Mouse (Mus musculus): Measurements from ENCODE around the gene Ldhal6b. TPM values are rescaled to one million over a fixed set of nuclear protein-coding genes. Genes with fewer than 3 reads are reported as not detected.

Ldhal6b gene
- polyA plus RNA-seq, 1 experiment from 2014 or later: not detected

GRCm38 (mm10) chr17:5388351-5388750 is 30.2 kb downstream of the Ldhal6b start:
- Histone ChIP-seq H3K9me3 (ENCODE audit: control insufficient read depth, low read length) (no peaks in the 10 kb centered on the region), H3K27ac (ENCODE audit: low read depth, low read length) (no peak overlapping the region), H3K4me2 (replicated peaks; ENCODE audit: low read depth, low read length) (no peak overlapping the region), H3K9ac (ENCODE audit: low read depth, low read length) (no peak overlapping the region), H3K36me3 (ENCODE audit: control insufficient read depth, insufficient read depth, low read length) (no peaks in the 10 kb centered on the region), H3K4me1 (replicated peaks; ENCODE audit: control insufficient read depth, insufficient read depth, low read length) (no peaks in the 10 kb centered on the region), H3K27me3 (ENCODE audit: control insufficient read depth, insufficient read depth, low read length) (no peaks in the 10 kb centered on the region), H3K4me3 (ENCODE audit: low read depth, low read length) (no peak overlapping the region)
- DNase-seq (ENCODE audit: low spot score): no peak
- 63% methylated on average over 3 of the region's 3 CpGs for WGBS
- no peak for ATAC-seq (ENCODE audit: low FRiP score)

GRCm38 (mm10) chr17:5386885-5387545 is 31.6 kb downstream of the Ldhal6b start:
- 87% methylated on average over 12 of the region's 12 CpGs for WGBS
- Histone ChIP-seq H3K4me1 (replicated peaks; ENCODE audit: control insufficient read depth, insufficient read depth, low read length) (no peaks in the 10 kb centered on the region), H3K36me3 (ENCODE audit: control insufficient read depth, insufficient read depth, low read length) (no peaks in the 10 kb centered on the region), H3K9ac (ENCODE audit: low read depth, low read length) (no peak overlapping the region), H3K9me3 (ENCODE audit: control insufficient read depth, low read length) (no peaks in the 10 kb centered on the region), H3K4me3 (ENCODE audit: low read depth, low read length) (no peak overlapping the region), H3K27me3 (ENCODE audit: control insufficient read depth, insufficient read depth, low read length) (no peaks in the 10 kb centered on the region), H3K27ac (ENCODE audit: low read depth, low read length) (no peak overlapping the region), H3K4me2 (replicated peaks; ENCODE audit: low read depth, low read length) (no peak overlapping the region)
- no peak for ATAC-seq (ENCODE audit: low FRiP score)
- DNase-seq (ENCODE audit: low spot score): no peak

- Histone ChIP-seq H3K4me2 (replicated peaks; ENCODE audit: low read depth, low read length) (no peak overlapping the region), H3K4me3 (ENCODE audit: low read depth, low read length) (no peak overlapping the region), H3K9ac (ENCODE audit: low read depth, low read length) (no peak overlapping the region), H3K27ac (ENCODE audit: low read depth, low read length) (no peak overlapping the region), H3K27me3 (ENCODE audit: control insufficient read depth, insufficient read depth, low read length) (no peaks in the 10 kb centered on the region), H3K9me3 (ENCODE audit: control insufficient read depth, low read length) (no peaks in the 10 kb centered on the region), H3K4me1 (replicated peaks; ENCODE audit: control insufficient read depth, insufficient read depth, low read length) (no peaks in the 10 kb centered on the region), H3K36me3 (ENCODE audit: control insufficient read depth, insufficient read depth, low read length) (no peaks in the 10 kb centered on the region)
- ATAC-seq (ENCODE audit: low FRiP score) (no peak), DNase-seq (ENCODE audit: low spot score) (no peak)
- WGBS: 100% methylated on average over 1 of the region's 1 CpGs
These were observed 32.9 kb downstream of the Ldhal6b start for GRCm38 (mm10) chr17:5385694-5386093.

GRCm38 (mm10) chr17:5377930-5378310 is 40.6 kb downstream of the Ldhal6b start:
- ATAC-seq (ENCODE audit: low FRiP score) (no peak), DNase-seq (ENCODE audit: low spot score) (peak; percentile 41)
- Histone ChIP-seq H3K4me1 (replicated peaks; ENCODE audit: control insufficient read depth, insufficient read depth, low read length) (no peaks in the 10 kb centered on the region; the same call in 1 of the 2 replicates), H3K27me3 (ENCODE audit: control insufficient read depth, insufficient read depth, low read length) (no peaks in the 10 kb centered on the region), H3K9me3 (ENCODE audit: control insufficient read depth, low read length) (no peaks in the 10 kb centered on the region), H3K36me3 (ENCODE audit: control insufficient read depth, insufficient read depth, low read length) (no peaks in the 10 kb centered on the region), H3K4me3 (ENCODE audit: low read depth, low read length) (no peak overlapping the region), H3K4me2 (replicated peaks; ENCODE audit: low read depth, low read length) (no peak overlapping the region), H3K27ac (ENCODE audit: low read depth, low read length) (no peak overlapping the region), H3K9ac (ENCODE audit: low read depth, low read length) (no peak overlapping the region)
- WGBS: 33% methylated on average over 7 of the region's 7 CpGs

- no peak for ATAC-seq (ENCODE audit: low FRiP score)
- Histone ChIP-seq H3K4me2 (replicated peaks; ENCODE audit: low read depth, low read length) (no peak overlapping the region), H3K36me3 (ENCODE audit: control insufficient read depth, insufficient read depth, low read length) (no peaks in the 10 kb centered on the region), H3K27ac (ENCODE audit: low read depth, low read length) (no peak overlapping the region), H3K9me3 (ENCODE audit: control insufficient read depth, low read length) (no peaks in the 10 kb centered on the region), H3K4me1 (replicated peaks; ENCODE audit: control insufficient read depth, insufficient read depth, low read length) (no peaks in the 10 kb centered on the region; the same call in 1 of the 2 replicates), H3K27me3 (ENCODE audit: control insufficient read depth, insufficient read depth, low read length) (no peaks in the 10 kb centered on the region), H3K4me3 (ENCODE audit: low read depth, low read length) (no peak overlapping the region), H3K9ac (ENCODE audit: low read depth, low read length) (no peak overlapping the region)
- DNase-seq (ENCODE audit: low spot score): peak; percentile 12
- 37% methylated on average over 11 of the region's 11 CpGs for WGBS
These were observed 41.2 kb downstream of the Ldhal6b start for GRCm38 (mm10) chr17:5377151-5377929.

- no peaks in the 10 kb centered on the region for H3K9me3 ChIP-seq (ENCODE audit: control insufficient read depth, low read length)
- H3K9ac ChIP-seq (ENCODE audit: low read depth, low read length): no peak overlapping the region
- 82% methylated on average over 8 of the region's 8 CpGs for whole genome bisulfite sequencing
- no peaks in the 10 kb centered on the region for H3K36me3 ChIP-seq (ENCODE audit: control insufficient read depth, insufficient read depth, low read length)
- ATAC-seq (ENCODE audit: low FRiP score) (no peak), DNase-seq (ENCODE audit: low spot score) (no peak)
- no peak overlapping the region for H3K4me2 ChIP-seq (replicated peaks; ENCODE audit: low read depth, low read length)
- no peak overlapping the region for H3K4me3 ChIP-seq (ENCODE audit: low read depth, low read length)
- H3K27ac ChIP-seq (ENCODE audit: low read depth, low read length): no peak overlapping the region
- no peaks in the 10 kb centered on the region; the same call in 1 of the 2 replicates for H3K4me1 ChIP-seq (replicated peaks; ENCODE audit: control insufficient read depth, insufficient read depth, low read length)
- H3K27me3 ChIP-seq (ENCODE audit: control insufficient read depth, insufficient read depth, low read length): no peaks in the 10 kb centered on the region
These were observed 45.6 kb downstream of the Ldhal6b start for GRCm38 (mm10) chr17:5372951-5373350.

GRCm38 (mm10) chr17:5371521-5371920 is 47.0 kb downstream of the Ldhal6b start:
- Histone ChIP-seq H3K9ac (ENCODE audit: low read depth, low read length) (no peak overlapping the region), H3K27me3 (ENCODE audit: control insufficient read depth, insufficient read depth, low read length) (no peaks in the 10 kb centered on the region), H3K27ac (ENCODE audit: low read depth, low read length) (no peak overlapping the region), H3K4me1 (replicated peaks; ENCODE audit: control insufficient read depth, insufficient read depth, low read length) (no peaks in the 10 kb centered on the region), H3K4me3 (ENCODE audit: low read depth, low read length) (no peak overlapping the region), H3K4me2 (replicated peaks; ENCODE audit: low read depth, low read length) (no peak overlapping the region), H3K9me3 (ENCODE audit: control insufficient read depth, low read length) (no peaks in the 10 kb centered on the region), H3K36me3 (ENCODE audit: control insufficient read depth, insufficient read depth, low read length) (no peaks in the 10 kb centered on the region)
- no peak for DNase-seq (ENCODE audit: low spot score)
- WGBS: 73% methylated on average over 7 of the region's 7 CpGs
- no peak for ATAC-seq (ENCODE audit: low FRiP score)

- H3K4me1 ChIP-seq (replicated peaks; ENCODE audit: control insufficient read depth, insufficient read depth, low read length): no peaks in the 10 kb centered on the region
- no peak overlapping the region for H3K4me2 ChIP-seq (replicated peaks; ENCODE audit: low read depth, low read length)
- H3K27ac ChIP-seq (ENCODE audit: low read depth, low read length): no peak overlapping the region
- DNase-seq (ENCODE audit: low spot score) (no peak), ATAC-seq (ENCODE audit: low FRiP score) (no peak)
- no peak overlapping the region for H3K4me3 ChIP-seq (ENCODE audit: low read depth, low read length)
- no peaks in the 10 kb centered on the region for H3K27me3 ChIP-seq (ENCODE audit: control insufficient read depth, insufficient read depth, low read length)
- no peak overlapping the region for H3K9ac ChIP-seq (ENCODE audit: low read depth, low read length)
- 78% methylated on average over 4 of the region's 4 CpGs for WGBS
- H3K9me3 ChIP-seq (ENCODE audit: control insufficient read depth, low read length): no peaks in the 10 kb centered on the region
- no peaks in the 10 kb centered on the region for H3K36me3 ChIP-seq (ENCODE audit: control insufficient read depth, insufficient read depth, low read length)
These were observed 47.5 kb downstream of the Ldhal6b start for GRCm38 (mm10) chr17:5371032-5371431.
